Mouse (Mus musculus) CH12.LX (cell line): ENCODE results near the gene Kpna6. TPM values are rescaled to one million over a fixed set of nuclear protein-coding genes. Genes with fewer than 3 reads are reported as not detected.

Experiments
- DNase-seq: peaks from one replicate; pipeline ENCODE4 v3.0.0-alpha.2; 2013; ENCODE audit errors: extremely low read depth
- H3K27ac ChIP-seq: 2 replicates; pipeline ENCODE4 v1.5.1; 2012; ENCODE audit warnings: low read depth, mild to moderate bottlenecking, control low read depth, moderate library complexity; ENCODE audit not compliant: insufficient read depth
- H3K27me3 ChIP-seq: replicated peaks from 2 replicates; pipeline ENCODE3; 2012; ENCODE audit warnings: inconsistent platforms
- H3K36me3 ChIP-seq, 2 experiments: replicated peaks in 1 of 2; 2 replicates each; pipeline versions ENCODE3 to v1.6.1; 2012; ENCODE audit warnings: inconsistent platforms in 1 of 2, low read length in 1 of 2, mild to moderate bottlenecking in 1 of 2, mixed read lengths in 1 of 2, moderate library complexity in 1 of 2; ENCODE audit not compliant: control insufficient read depth in 1 of 2, insufficient read depth in 1 of 2
- H3K4me1 ChIP-seq, 2 experiments: 2 replicates each; pipeline ENCODE4 v1.6.1; 2012; ENCODE audit warnings: inconsistent platforms in 1 of 2, moderate library complexity in 1 of 2; ENCODE audit not compliant: insufficient read depth in 2 of 2, control insufficient read depth in 1 of 2
- H3K4me2 ChIP-seq: 2 replicates; pipeline ENCODE4 v1.6.1; 2012; ENCODE audit warnings: low read depth, mild to moderate bottlenecking, control low read depth; ENCODE audit not compliant: poor library complexity, insufficient read depth, severe bottlenecking
- H3K4me3 ChIP-seq, 3 experiments: fragments of 150-350 bp in 1 of 3; sonication (generic) in 1 of 3; replicated peaks in 1 of 3; 2 replicates each; pipeline versions ENCODE3 to v1.5.1; 2011 to 2012; ENCODE audit warnings: low read depth in 2 of 3, low read length in 2 of 3, mild to moderate bottlenecking in 2 of 3, moderate library complexity in 2 of 3, control low read depth in 1 of 3, improper control_type of control experiment in 1 of 3, inconsistent platforms in 1 of 3, mixed read lengths in 1 of 3; ENCODE audit not compliant: poor library complexity in 1 of 3
- H3K79me2 ChIP-seq: replicated peaks from 2 replicates; pipeline ENCODE4 v1.6.1; 2012; ENCODE audit warnings: mild to moderate bottlenecking, moderate library complexity; ENCODE audit not compliant: control insufficient read depth, poor library complexity, insufficient read depth, severe bottlenecking; ENCODE audit errors: extremely low read depth
- H3K9ac ChIP-seq: 2 replicates; pipeline ENCODE4 v1.6.1; 2012; ENCODE audit warnings: low read depth, mild to moderate bottlenecking, control low read depth, moderate library complexity; ENCODE audit not compliant: insufficient read depth
- H3K9me3 ChIP-seq: replicated peaks from 2 replicates; pipeline ENCODE3; 2012; ENCODE audit warnings: low read length, inconsistent platforms, mixed read lengths
- BHLHE40 ChIP-seq: IDR thresholded peaks from 2 replicates; pipeline ENCODE4 v1.6.1; 2011; ENCODE audit warnings: mild to moderate bottlenecking, low read depth, low read length, improper control_type of control experiment
- CHD1 ChIP-seq: IDR thresholded peaks from 2 replicates; pipeline ENCODE4 v1.6.1; 2012; ENCODE audit warnings: low read depth, low read length, improper control_type of control experiment, inconsistent platforms
- CHD2 ChIP-seq: IDR thresholded peaks from 2 replicates; pipeline ENCODE4 v1.6.1; 2011; ENCODE audit warnings: low read length, improper control_type of control experiment
- E2F4 ChIP-seq: IDR thresholded peaks from 2 replicates; pipeline ENCODE4 v1.6.1; 2011; ENCODE audit warnings: low read depth, low read length, improper control_type of control experiment; ENCODE audit not compliant: insufficient replicate concordance
- EP300 ChIP-seq: IDR thresholded peaks from 2 replicates; pipeline ENCODE4 v1.6.1; 2011; ENCODE audit warnings: low read length, improper control_type of control experiment
- ETS1 ChIP-seq: conservative IDR thresholded peaks from 2 replicates; pipeline ENCODE4 v1.6.1; 2012; ENCODE audit warnings: low read depth, mild to moderate bottlenecking, inconsistent platforms, low read length, improper control_type of control experiment, moderate library complexity
- GABPA ChIP-seq: IDR thresholded peaks from 2 replicates; pipeline ENCODE4 v1.6.1; 2012; ENCODE audit warnings: low read depth, low read length, improper control_type of control experiment, inconsistent platforms; ENCODE audit not compliant: insufficient replicate concordance
- JUND ChIP-seq: conservative IDR thresholded peaks from 2 replicates; pipeline ENCODE4 v1.6.1; 2011; ENCODE audit warnings: low read depth, low read length, improper control_type of control experiment
- MAX ChIP-seq: IDR thresholded peaks from 2 replicates; pipeline ENCODE4 v1.6.1; 2011; ENCODE audit warnings: low read length, improper control_type of control experiment
- MYC ChIP-seq: IDR thresholded peaks from 2 replicates; pipeline ENCODE4 v1.6.1; 2011; ENCODE audit warnings: low read depth, mild to moderate bottlenecking, improper control_type of control experiment, low read length
- NRF1 ChIP-seq: IDR thresholded peaks from 2 replicates; pipeline ENCODE4 v1.6.1; 2014; ENCODE audit warnings: low read depth, mild to moderate bottlenecking, inconsistent platforms, low read length, improper control_type of control experiment, moderate library complexity
- POLR2AphosphoS2 ChIP-seq: IDR thresholded peaks from 2 replicates; pipeline ENCODE4 v1.6.1; 2011; ENCODE audit warnings: low read depth, low read length, improper control_type of control experiment
- SIN3A ChIP-seq: IDR thresholded peaks from 2 replicates; pipeline ENCODE4 v1.6.1; 2012; ENCODE audit warnings: low read length, improper control_type of control experiment, inconsistent platforms
- UBTF ChIP-seq: IDR thresholded peaks from 2 replicates; pipeline ENCODE4 v1.6.1; 2012; ENCODE audit warnings: low read depth, mild to moderate bottlenecking, inconsistent platforms, low read length, improper control_type of control experiment, moderate library complexity
- USF1 ChIP-seq: IDR thresholded peaks from 2 replicates; pipeline ENCODE4 v1.6.1; 2014; ENCODE audit warnings: low read depth, mild to moderate bottlenecking, inconsistent platforms, low read length, improper control_type of control experiment
- USF2 ChIP-seq: conservative IDR thresholded peaks from 2 replicates; pipeline ENCODE4 v1.6.1; 2011; ENCODE audit warnings: low read depth, low read length, improper control_type of control experiment
- ZC3H11A ChIP-seq: IDR thresholded peaks from 2 replicates; pipeline ENCODE4 v1.6.1; 2012; ENCODE audit warnings: low read depth, mild to moderate bottlenecking, inconsistent platforms, low read length, improper control_type of control experiment
- ZKSCAN1 ChIP-seq: IDR thresholded peaks from 2 replicates; pipeline ENCODE4 v1.6.1; 2012; ENCODE audit warnings: low read depth, inconsistent platforms, low read length, improper control_type of control experiment, borderline replicate concordance
- ZMIZ1 ChIP-seq: IDR thresholded peaks from 2 replicates; pipeline ENCODE4 v1.6.1; 2012; ENCODE audit warnings: low read depth, mild to moderate bottlenecking, inconsistent platforms, low read length, improper control_type of control experiment
- ZNF384 ChIP-seq: IDR thresholded peaks from 2 replicates; pipeline ENCODE4 v1.6.1; 2012; ENCODE audit warnings: low read depth, low read length, improper control_type of control experiment, inconsistent platforms
- dilution Hi-C: fragments of 300-500 bp; cut with MboI; formaldehyde crosslinking; loops from 2 replicates; pipeline ENCODE4 v1.14.3; 2020; ENCODE audit warnings: low sequenced_read_pairs; ENCODE audit not compliant: extremely low pct_unique_long_range_greater_than_20kb, extremely low pct_ligation_motif_present
- in situ Hi-C: fragments of 300-500 bp; cut with MboI; formaldehyde crosslinking; loops from 3 replicates; pipeline ENCODE4 v1.14.3; 2019; ENCODE audit warnings: low sequenced_read_pairs, low pct_ligation_motif_present, low pct_unique_long_range_greater_than_20kb, mixed read lengths
- polyA plus RNA-seq: library from polyadenylated mRNA; unstranded; fragments of >175 nt; gene quantifications from 2 replicates; pipeline ENCODE4 v1.2.1, GENCODE M21; 2012; ENCODE audit warnings: low read depth; ENCODE audit not compliant: insufficient read length
- total RNA-seq, 2 experiments: library from RNA; depleted of rRNA; stranded (reverse); fragments of 300-350 nt in 1 of 2; fragments of >200 nt in 1 of 2; gene quantifications; 2 replicates each; pipeline ENCODE4 v1.2.3; 2012 to 2014

Gene Kpna6
- total and polyA plus RNA-seq, 3 experiments, result 17.3 to 25.8 (median 19.6) TPM

- H3K36me3 ChIP-seq, result peaks cover 63 to 90% of the 10 kb centered on the region in 2 experiments
- no peak for DNase-seq
- no peak overlapping the region for H3K9ac ChIP-seq
- H3K79me2 ChIP-seq, result no peaks in the 10 kb centered on the region
- H3K4me3 ChIP-seq, result no peak overlapping the region
- H3K4me1 ChIP-seq, result no peaks in the 10 kb centered on the region
- no peak overlapping the region for H3K27ac ChIP-seq
- H3K4me2 ChIP-seq, result no peak overlapping the region
- H3K9me3 ChIP-seq, result no peaks in the 10 kb centered on the region
- no peaks in the 10 kb centered on the region for H3K27me3 ChIP-seq
- dilution Hi-C loops, result no loop called here
- in situ Hi-C loops, result no loop called here
- no peak for TF ChIP-seq POLR2AphosphoS2
- no peak for TF ChIP-seq SIN3A
- no peak for TF ChIP-seq BHLHE40
- no peak for TF ChIP-seq JUND
- no peak for TF ChIP-seq USF1
- no peak for TF ChIP-seq ZC3H11A
- TF ChIP-seq MYC, result no peak
- no peak for TF ChIP-seq ZNF384
- TF ChIP-seq UBTF, result no peak
- no peak for TF ChIP-seq MAX
- no peak for TF ChIP-seq NRF1
- TF ChIP-seq E2F4, result no peak
- no peak for TF ChIP-seq USF2
- no peak for TF ChIP-seq EP300
- no peak for TF ChIP-seq GABPA
- TF ChIP-seq ZMIZ1, result no peak
- TF ChIP-seq, all 38 proteins: peak for 0
These were observed 12.0 kb upstream of the Kpna6 start for GRCm38 (mm10) chr4:129684531-129684930.

GRCm38 (mm10) chr4:129683901-129684493 lies 11.4 kb upstream of the Kpna6 start:
- Histone ChIP-seq H3K27me3 (no peaks in the 10 kb centered on the region), H3K9ac (no peak overlapping the region), H3K4me1 (no peaks in the 10 kb centered on the region), H3K27ac (no peak overlapping the region), H3K4me3 (no peak overlapping the region), H3K9me3 (no peaks in the 10 kb centered on the region), H3K36me3 (peaks cover 63 to 89% of the 10 kb centered on the region in 2 experiments), H3K4me2 (no peak overlapping the region), H3K79me2 (no peaks in the 10 kb centered on the region)
- TF ChIP-seq CHD1, result no peak
- no peak for TF ChIP-seq POLR2AphosphoS2
- no peak for TF ChIP-seq USF2
- TF ChIP-seq ZKSCAN1, result no peak
- TF ChIP-seq CHD2, result no peak
- TF ChIP-seq EP300, result no peak
- TF ChIP-seq ETS1, result no peak
- no peak for TF ChIP-seq E2F4
- dilution Hi-C loops, result no loop called here
- in situ Hi-C loops, result no loop called here
- no peak for DNase-seq
